Mouse (Mus musculus) left cerebral cortex, postnatal 10 days (tissue): ENCODE results near the gene Taar8b. TPM values are rescaled to one million over a fixed set of nuclear protein-coding genes. Genes with fewer than 3 reads are reported as not detected.
"Not testable (repeated sequence)": the region's sequence is repeated elsewhere in the genome, so short reads cannot be mapped to it uniquely, and the experiment has no call there.

Experiments used
- DNase-seq, 2 experiments: peaks; one replicate each; pipeline ENCODE4 v3.0.0; 2021 to 2022; ENCODE audit warnings: low spot score in 2 of 2, mixed read lengths in 1 of 2; ENCODE audit errors: extremely low spot score in 1 of 2
- intact Hi-C: fragments of 180-260 bp; cut with DNase I; formaldehyde crosslinking; loops from one replicate; pipeline ENCODE4 v1.15.1; 2025
- total RNA-seq, 2 experiments: library from RNA; stranded (reverse); gene quantifications; 2 replicates each; pipeline ENCODE4 v1.2.3; 2021

The Taar8b gene
- total RNA-seq: not detected

- no peak for DNase-seq
- intact Hi-C loops: no loop called here
Observed at GRCm38 (mm10) chr10:24092194-24092593, at the start of gene Taar8b. TSS of gene Taar8b (minus strand) at chr10:24092294.

- DNase-seq: no peak
- intact Hi-C loops: loop anchor here (10.0 kb wide), 1 partner anchor 1034 kb away; no protein-coding TSS in a partner anchor
Observed at GRCm38 (mm10) chr10:24138623-24139261, 46.6 kb upstream of the Taar8b start.

DNA sequence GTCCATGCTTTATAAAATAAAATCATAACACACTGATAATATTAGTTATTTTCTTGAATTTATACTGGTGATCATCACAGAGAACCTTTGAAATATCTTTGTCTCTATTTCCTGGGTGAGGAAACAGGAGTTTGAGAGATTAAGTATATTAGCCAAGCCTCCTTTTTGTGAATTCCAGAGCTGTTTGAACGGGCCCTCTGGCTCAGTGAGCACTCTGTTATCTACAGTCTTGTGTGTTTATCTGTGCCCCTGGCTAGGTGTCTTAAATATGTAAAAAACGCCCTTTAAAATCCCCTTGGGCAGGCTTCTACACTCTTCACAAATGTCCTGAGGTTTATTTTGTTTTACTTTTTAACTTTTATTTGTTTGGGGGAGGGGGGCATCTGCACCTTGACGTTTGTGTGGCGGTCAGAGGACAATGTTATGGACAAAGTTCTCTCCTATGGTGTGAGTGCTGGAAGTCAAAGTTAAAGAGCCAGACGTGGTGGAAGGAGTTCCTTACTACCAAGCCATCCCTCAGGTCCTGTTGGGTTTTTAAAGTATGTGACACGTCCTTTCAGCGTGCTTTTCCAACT lies 42.1 kb upstream of the Taar8b start:
- intact Hi-C loops: loop anchor here (5.0 to 10.0 kb wide), 3 partner anchors 157 to 1029 kb away; no protein-coding TSS in a partner anchor
- no peak for DNase-seq

DNA sequence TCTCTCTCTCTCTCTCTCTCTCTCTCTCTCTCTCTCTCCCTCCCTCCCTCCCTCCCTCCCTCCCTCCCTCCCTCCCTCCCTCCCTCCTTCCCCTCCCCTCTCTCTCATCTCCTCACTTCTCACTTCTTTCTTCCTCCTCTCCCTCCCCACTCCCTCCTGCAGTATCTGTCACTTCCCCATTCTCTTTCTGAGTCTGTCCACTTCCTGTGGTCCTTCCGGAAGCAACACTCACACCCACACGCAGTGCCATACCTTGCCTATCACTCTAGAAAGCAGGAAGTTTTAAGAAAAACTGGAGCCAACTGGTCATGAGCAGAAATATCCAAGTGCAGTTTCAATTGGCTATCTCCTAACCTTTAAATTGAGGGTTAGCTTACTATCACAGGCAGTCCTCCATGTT lies 41.0 kb upstream of the Taar8b start:
- intact Hi-C loops: loop anchor here (5.0 to 10.0 kb wide), 3 partner anchors 156 to 1028 kb away; no protein-coding TSS in a partner anchor
- DNase-seq: no peak

- intact Hi-C loops: loop anchor here (5.0 to 10.0 kb wide), 3 partner anchors 155 to 1027 kb away; no protein-coding TSS in a partner anchor
Observed at GRCm38 (mm10) chr10:24132273-24132672, 40.2 kb upstream of the Taar8b start.

GRCm38 (mm10) chr10:24131451-24132262 lies 39.6 kb upstream of the Taar8b start:
- DNase-seq: peak; percentile 38 to 70
- intact Hi-C loops: loop anchor here (5.0 to 10.0 kb wide), 3 partner anchors 154 to 1027 kb away; no protein-coding TSS in a partner anchor

More at GRCm38 (mm10) chr10:24132273-24132672, 40.2 kb upstream of the Taar8b start:
- DNase-seq: no peak

- intact Hi-C loops: loop anchor here (5.0 kb wide), 1 partner anchor 299 kb away; no protein-coding TSS in a partner anchor
- DNase-seq: peak; percentile 4 to 26
Observed at GRCm38 (mm10) chr10:24111116-24111778, 19.2 kb upstream of the Taar8b start.

DNA sequence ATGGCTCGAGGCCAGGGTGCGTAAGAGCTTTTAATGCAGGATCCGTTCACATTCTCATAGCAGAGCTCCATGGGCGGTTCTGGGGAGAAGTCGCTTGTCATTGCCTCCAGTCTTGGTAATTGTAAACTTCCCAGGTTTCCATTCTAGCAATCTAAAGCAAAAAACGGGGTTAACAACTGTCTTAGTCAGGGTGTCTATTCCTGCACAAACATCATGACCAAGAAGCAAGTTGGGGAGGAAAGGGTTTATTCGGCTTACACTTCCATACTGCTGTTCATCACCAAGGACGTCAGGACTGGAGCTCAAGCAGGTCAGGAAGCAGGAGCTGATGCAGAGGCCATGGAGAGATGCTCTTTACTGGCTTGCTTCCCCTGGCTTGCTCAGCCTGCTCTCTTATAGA lies 17.3 kb upstream of the Taar8b start, which contains the start of gene Taar9:
TSS of gene Taar9 (minus strand) at position 101 of the 400 bp plus-strand sequence.
- DNase-seq, intact Hi-C loops: not testable (repeated sequence)

- intact Hi-C loops: no loop called here
Observed at GRCm38 (mm10) chr10:24108236-24108635, 16.1 kb upstream of the Taar8b start.

DNA sequence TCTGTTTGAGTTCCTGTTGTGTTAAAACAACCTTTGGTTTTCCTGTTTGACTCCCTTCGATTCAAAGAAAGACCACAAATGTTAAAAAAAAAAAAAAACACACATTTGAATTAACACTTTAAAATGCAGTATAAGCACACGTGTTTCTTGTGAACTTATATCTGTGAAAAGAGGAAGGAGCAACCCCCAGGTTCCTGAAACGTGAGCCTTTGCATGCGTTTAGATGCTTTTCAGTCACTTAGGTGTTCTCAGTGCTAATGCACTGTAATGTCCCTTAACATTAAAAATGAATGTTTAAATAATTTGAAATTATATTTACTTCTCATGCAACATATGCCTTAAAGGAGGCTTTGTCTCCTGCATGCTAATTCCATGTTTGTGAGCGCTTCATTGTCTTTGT lies 15.7 kb upstream of the Taar8b start:
- DNase-seq: no peak
- intact Hi-C loops: no loop called here

More at GRCm38 (mm10) chr10:24108236-24108635, 16.1 kb upstream of the Taar8b start:
- no peak for DNase-seq

DNA sequence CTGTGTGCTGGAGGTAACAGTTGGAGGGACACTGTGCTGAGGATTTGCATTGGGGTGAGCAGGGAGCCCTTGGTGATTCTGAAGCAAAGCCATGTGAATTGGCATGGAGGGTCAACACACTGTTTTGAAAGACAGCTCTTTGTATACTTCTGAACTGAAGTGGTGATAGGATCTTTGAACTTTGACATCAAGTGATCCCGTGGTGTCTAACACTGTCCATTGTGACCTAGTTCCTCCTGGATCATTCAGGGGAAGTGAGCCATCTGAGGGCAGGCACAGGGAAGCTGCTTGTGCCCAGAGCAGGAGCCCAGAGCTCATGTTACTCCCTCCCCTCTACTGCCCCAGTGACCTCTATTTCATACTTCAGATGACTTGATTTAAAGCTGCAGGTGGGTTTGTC lies 11.2 kb upstream of the Taar8b start:
- intact Hi-C loops, DNase-seq: not testable (repeated sequence)

- DNase-seq, intact Hi-C loops: not testable (repeated sequence)
Observed at GRCm38 (mm10) chr10:24101812-24102211, 9.7 kb upstream of the Taar8b start, which contains the start of gene Taar8c. TSS of gene Taar8c (minus strand) at chr10:24101912.

GRCm38 (mm10) chr10:24097010-24097409 lies 4.9 kb upstream of the Taar8b start:
- intact Hi-C loops, DNase-seq: not testable (repeated sequence)

- intact Hi-C loops: no loop called here
- DNase-seq: no peak
Observed at GRCm38 (mm10) chr10:24087168-24087567, 4.9 kb downstream of the Taar8b start.

GRCm38 (mm10) chr10:24086555-24086954 lies 5.5 kb downstream of the Taar8b start:
- no peak for DNase-seq
- intact Hi-C loops: no loop called here

GRCm38 (mm10) chr10:24085936-24086335 lies 6.2 kb downstream of the Taar8b start:
- intact Hi-C loops: no loop called here
- no peak for DNase-seq

- DNase-seq: peak; percentile 27 to 33
- intact Hi-C loops: loop anchor here (2.0 to 5.0 kb wide), 2 partner anchors 103 to 265 kb away; no protein-coding TSS in a partner anchor
Observed at GRCm38 (mm10) chr10:24080166-24080565, 11.9 kb downstream of the Taar8b start.

GRCm38 (mm10) chr10:24076200-24076599 lies 15.9 kb downstream of the Taar8b start, which contains the start of gene Taar8a:
TSS of gene Taar8a (plus strand) at chr10:24076500.
- intact Hi-C loops, DNase-seq: not testable (repeated sequence)
